Mouse (Mus musculus) limb, embryonic 14.5 days (tissue): ENCODE data around the gene Bbs5. TPM values are rescaled to one million over a fixed set of nuclear protein-coding genes. Genes with fewer than 3 reads are reported as not detected.

Source experiments
- ATAC-seq: fragments of 200-750 bp; cut with Nextera tagmentation; 2 replicates; pipeline ENCODE4 v1.8.0; 2017; ENCODE audit warnings: low read depth, moderate number of reproducible peaks, moderate TSS enrichment; ENCODE audit not compliant: low FRiP score
- DNase-seq: peaks from one replicate; pipeline ENCODE4 v3.0.0-alpha.2; 2015; ENCODE audit warnings: low spot score
- H3K27ac ChIP-seq: fragments of 300-500 bp; sonication (generic); replicated peaks from 2 replicates; pipeline ENCODE4 v1.5.1; 2014; ENCODE audit warnings: low read depth, mild to moderate bottlenecking, low read length, moderate library complexity, mixed read lengths
- H3K27me3 ChIP-seq: fragments of 300-500 bp; sonication (generic); 2 replicates; pipeline ENCODE4 v1.6.1; 2014; ENCODE audit warnings: low read length, mixed read lengths; ENCODE audit not compliant: control insufficient read depth, insufficient read depth
- H3K36me3 ChIP-seq: fragments of 300-500 bp; sonication (generic); 2 replicates; pipeline ENCODE4 v1.6.1; 2014; ENCODE audit warnings: mild to moderate bottlenecking, low read length, moderate library complexity, mixed read lengths; ENCODE audit not compliant: control insufficient read depth, insufficient read depth
- H3K4me1 ChIP-seq: fragments of 300-500 bp; sonication (generic); 2 replicates; pipeline ENCODE4 v1.6.1; 2014; ENCODE audit warnings: antibody characterized with exemption, low read length, mixed read lengths; ENCODE audit not compliant: control insufficient read depth, insufficient read depth
- H3K4me2 ChIP-seq: fragments of 300-500 bp; sonication (generic); replicated peaks from 2 replicates; pipeline ENCODE4 v1.6.1; 2014; ENCODE audit warnings: low read depth, mild to moderate bottlenecking, low read length, moderate library complexity; ENCODE audit not compliant: severe bottlenecking
- H3K4me3 ChIP-seq: fragments of 300-500 bp; sonication (generic); replicated peaks from 2 replicates; pipeline ENCODE4 v1.5.1; 2014; ENCODE audit warnings: low read length
- H3K9ac ChIP-seq: fragments of 300-500 bp; sonication (generic); 2 replicates; pipeline ENCODE4 v1.6.1; 2014; ENCODE audit warnings: mild to moderate bottlenecking, low read depth, low read length, moderate library complexity; ENCODE audit not compliant: severe bottlenecking
- H3K9me3 ChIP-seq: fragments of 300-500 bp; sonication (generic); 2 replicates; pipeline ENCODE4 v1.6.1; 2016; ENCODE audit warnings: low read length; ENCODE audit not compliant: control insufficient read depth
- POLR2A ChIP-seq: fragments of 200-500 bp; IDR thresholded peaks from 2 replicates; pipeline ENCODE4 v1.8.0; 2012; ENCODE audit warnings: inconsistent platforms, mild to moderate bottlenecking, moderate library complexity, borderline replicate concordance; ENCODE audit not compliant: insufficient read depth, insufficient read length; ENCODE audit errors: extremely low read depth
- WGBS: fragments of 180-500 bp; shearing (Covaris S2); extraction: QIAGEN DNeasy Blood & Tissue Kit; methylation state at CpG from one replicate; pipeline ENCODE4 v1.1.7; 2014; 5-methylcytosine and 5-hydroxymethylcytosine counted together
- polyA plus RNA-seq, 2 experiments: library from polyadenylated mRNA; depleted of rRNA in 1 of 2; stranded (reverse) in 1 of 2; unstranded in 1 of 2; fragments of >200 nt; fragmentation: Nextera tagmentation in 1 of 2; extraction: Ambion mirVana in 1 of 2; gene quantifications; 2 replicates each; pipeline versions ENCODE4 v1.2.1 to v1.2.3; 2012 to 2014

Gene Bbs5
- polyA plus RNA-seq, 2 experiments, result 15.8 to 18.9 TPM

DNA sequence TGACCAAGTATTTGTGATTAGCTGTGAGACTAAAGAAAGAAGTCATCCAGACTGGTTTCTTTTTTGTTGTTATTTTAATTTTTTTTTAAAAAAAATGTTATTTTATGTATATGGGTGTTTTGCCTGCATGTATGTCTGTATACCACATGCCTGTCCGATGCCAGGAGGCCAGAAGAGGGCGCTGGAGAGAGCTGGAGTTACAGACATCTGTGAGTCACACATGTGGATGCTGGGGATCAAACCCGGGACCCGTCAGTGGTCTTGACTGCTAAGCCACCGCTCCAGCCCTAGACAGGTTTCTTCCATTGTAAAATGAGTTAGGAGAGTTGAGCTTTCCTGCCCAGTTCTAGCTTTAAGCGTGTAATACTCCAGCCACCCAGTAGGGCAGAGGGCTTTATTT is 33.0 kb downstream of the Bbs5 start:
- no peaks in the 10 kb centered on the region for H3K4me1 ChIP-seq
- H3K27ac ChIP-seq, result no peak overlapping the region
- H3K36me3 ChIP-seq, result no peaks in the 10 kb centered on the region; the same call in none of the 2 replicates
- no peaks in the 10 kb centered on the region for H3K27me3 ChIP-seq
- no peak overlapping the region for H3K4me2 ChIP-seq
- WGBS, result 50% methylated on average over 6 of the region's 6 CpGs
- H3K9me3 ChIP-seq, result no peaks in the 10 kb centered on the region
- H3K4me3 ChIP-seq, result no peak overlapping the region
- no peak for TF ChIP-seq POLR2A
- ATAC-seq (no peak), DNase-seq (no peak)
- H3K9ac ChIP-seq, result no peak overlapping the region

DNA sequence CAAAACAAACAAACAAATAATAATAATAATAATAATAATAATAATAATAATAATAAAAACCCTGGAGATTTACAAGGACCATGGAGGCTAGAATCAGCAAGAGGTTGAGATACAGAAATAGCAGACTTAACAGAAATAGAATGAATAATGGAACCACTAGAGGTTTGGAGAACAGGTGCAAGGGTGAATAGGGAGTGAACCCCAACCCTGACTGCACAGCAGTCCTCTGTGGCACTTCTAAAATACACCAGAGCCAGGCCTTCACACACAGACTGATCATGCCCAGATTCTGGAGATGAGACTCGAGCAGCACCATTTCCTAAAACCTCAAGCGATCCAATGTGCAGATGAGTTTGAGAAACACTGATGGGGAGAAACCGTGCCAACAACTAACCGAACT is 35.0 kb downstream of the Bbs5 start:
- DNase-seq, result no peak
- H3K9me3 ChIP-seq, result no peaks in the 10 kb centered on the region
- no peak overlapping the region for H3K4me2 ChIP-seq
- no peak overlapping the region for H3K27ac ChIP-seq
- H3K36me3 ChIP-seq, result peaks cover 7% of the 10 kb centered on the region
- H3K4me3 ChIP-seq, result no peak overlapping the region
- 89% methylated on average over 4 of the region's 4 CpGs for WGBS
- no peaks in the 10 kb centered on the region for H3K27me3 ChIP-seq
- ATAC-seq, result no peak
- no peak overlapping the region for H3K9ac ChIP-seq
- no peak for TF ChIP-seq POLR2A
- no peaks in the 10 kb centered on the region for H3K4me1 ChIP-seq

DNA sequence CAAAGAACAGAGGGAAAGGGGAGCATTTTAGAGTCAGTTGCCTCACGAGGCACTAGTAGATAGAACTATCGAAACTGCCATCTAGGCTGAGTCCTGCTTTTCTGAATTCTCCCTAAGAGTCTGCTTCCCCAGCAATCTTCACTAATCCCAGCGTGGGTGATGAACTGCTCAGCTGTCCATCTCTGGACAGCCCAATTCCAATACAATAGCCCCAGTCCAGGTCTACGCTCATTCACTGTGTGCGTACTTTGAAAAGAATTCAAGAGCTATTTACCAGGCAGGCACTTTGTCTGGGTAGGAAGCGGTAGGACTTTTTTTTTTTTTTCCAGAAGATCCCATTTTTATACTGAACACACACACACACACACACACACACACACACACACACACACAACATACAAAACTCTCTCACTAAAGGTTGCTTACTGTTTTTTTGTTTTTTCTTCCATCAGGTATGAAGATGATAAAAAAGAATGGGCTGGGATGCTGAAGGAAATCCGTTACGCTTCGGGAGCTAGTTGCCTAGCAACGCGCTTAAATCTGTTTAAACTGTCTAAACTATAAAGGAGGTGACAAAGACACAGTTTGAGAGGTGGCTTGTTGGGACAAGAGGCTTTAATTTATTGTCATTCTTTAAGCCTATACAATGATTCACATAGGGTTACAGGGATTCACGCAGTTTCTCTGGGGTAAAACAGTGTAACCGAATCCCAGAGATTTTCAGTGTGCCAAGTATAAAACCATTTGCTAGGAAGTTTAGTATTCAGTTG is 36.2 kb downstream of the Bbs5 start:
- Histone ChIP-seq H3K27ac (no peak overlapping the region), H3K4me2 (no peak overlapping the region), H3K27me3 (no peaks in the 10 kb centered on the region), H3K4me1 (no peaks in the 10 kb centered on the region), H3K36me3 (peaks cover 11% of the 10 kb centered on the region), H3K9ac (no peak overlapping the region), H3K4me3 (no peak overlapping the region), H3K9me3 (no peaks in the 10 kb centered on the region)
- DNase-seq (no peak), ATAC-seq (no peak)
- no peak for TF ChIP-seq POLR2A
- WGBS, result 92% methylated on average over 13 of the region's 13 CpGs

DNA sequence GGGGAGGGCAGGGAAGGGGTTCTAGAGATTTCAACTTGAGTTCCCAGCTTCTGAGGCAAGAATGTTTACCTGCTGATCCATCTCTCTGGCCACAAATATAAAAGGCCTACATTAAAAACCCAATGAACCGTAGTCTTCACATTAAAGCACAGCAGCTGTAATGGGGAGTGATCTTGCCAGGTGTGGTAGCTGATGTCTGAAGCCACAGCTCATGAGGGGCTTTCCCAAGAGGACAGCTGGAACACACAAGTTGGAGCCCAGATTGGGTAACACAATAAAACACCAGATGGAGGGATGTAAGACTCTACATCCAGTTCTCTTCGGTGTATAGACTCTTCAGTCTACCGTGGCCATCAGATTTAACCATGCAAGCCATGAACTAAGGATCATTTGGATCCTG is 37.5 kb downstream of the Bbs5 start:
- Histone ChIP-seq H3K4me1 (no peaks in the 10 kb centered on the region), H3K27ac (no peak overlapping the region), H3K4me2 (no peak overlapping the region), H3K9me3 (no peaks in the 10 kb centered on the region), H3K36me3 (peaks cover 18% of the 10 kb centered on the region), H3K27me3 (no peaks in the 10 kb centered on the region), H3K9ac (no peak overlapping the region), H3K4me3 (no peak overlapping the region)
- ATAC-seq (no peak), DNase-seq (no peak)
- 86% methylated on average over 3 of the region's 3 CpGs for WGBS
- no peak for TF ChIP-seq POLR2A

DNA sequence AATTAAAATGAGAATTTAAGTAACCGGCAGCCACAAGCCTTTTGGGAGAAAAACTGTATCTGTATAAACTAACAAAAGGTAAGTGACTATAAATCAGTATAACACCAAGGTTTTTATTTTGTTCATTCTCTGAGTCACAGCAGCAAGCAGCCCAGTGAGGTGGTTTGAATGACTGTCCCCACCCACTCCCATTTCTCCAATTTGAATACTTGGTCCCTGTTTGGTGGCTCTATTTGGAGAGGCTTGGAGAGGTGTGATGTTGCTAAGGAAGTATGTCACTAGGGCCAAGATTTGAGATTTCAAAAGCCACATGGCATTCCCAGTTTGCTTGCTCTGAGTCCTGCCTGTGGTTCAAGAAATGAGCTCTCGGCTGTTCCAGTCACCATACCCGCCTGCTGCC is 43.2 kb downstream of the Bbs5 start:
- H3K27me3 ChIP-seq, result no peaks in the 10 kb centered on the region
- no peak overlapping the region for H3K9ac ChIP-seq
- H3K27ac ChIP-seq, result no peak overlapping the region
- ATAC-seq, result no peak
- no peaks in the 10 kb centered on the region for H3K9me3 ChIP-seq
- no peak overlapping the region for H3K4me3 ChIP-seq
- H3K4me1 ChIP-seq, result no peaks in the 10 kb centered on the region
- no peak for DNase-seq
- TF ChIP-seq POLR2A, result no peak
- peaks cover 44% of the 10 kb centered on the region for H3K36me3 ChIP-seq
- no peak overlapping the region for H3K4me2 ChIP-seq
- 90% methylated on average over 3 of the region's 3 CpGs for WGBS
